Mouse (Mus musculus) lung, postnatal 0 days (tissue): ENCODE results near the gene Marveld1.

Experiments
- CTCF ChIP-seq: IDR thresholded peaks from 2 replicates; pipeline ENCODE4 v1.5.1; 2016; ENCODE audit warnings: antibody characterized with exemption, mild to moderate bottlenecking
- EP300 ChIP-seq: IDR thresholded peaks from 2 replicates; pipeline ENCODE4 v1.6.1; 2016; ENCODE audit warnings: antibody characterized with exemption, mild to moderate bottlenecking, control low read depth

- TF ChIP-seq CTCF (no peak), EP300 (no peak)
Observed at GRCm38 (mm10) chr19:42144067-42144466, 3.1 kb upstream of the Marveld1 start.
